Mouse (Mus musculus): ENCODE data around the gene Mtfr2. TPM values are rescaled to one million over a fixed set of nuclear protein-coding genes. Genes with fewer than 3 reads are reported as not detected.

The Mtfr2 gene
- total and polyA plus RNA-seq, 2 experiments from 2014 or later = 0.23 to 0.27 TPM

GRCm38 (mm10) chr10:20312736-20313301, 34.8 kb upstream of the Mtfr2 start:
- Histone ChIP-seq H3K9me3 (ENCODE audit: low read length) (no peaks in the 10 kb centered on the region), H3K27me3 (ENCODE audit: insufficient read depth, low read length) (no peaks in the 10 kb centered on the region), H3K9ac (replicated peaks; ENCODE audit: low read length, poor library complexity, severe bottlenecking) (peak overlapping the region; percentile 98), H3K4me2 (ENCODE audit: low read depth, low read length, poor library complexity, severe bottlenecking) (peak overlapping the region; percentile 75), H3K27ac (ENCODE audit: low read depth, low read length) (peak overlapping the region; percentile 100), H3K4me1 (ENCODE audit: insufficient read depth, low read length) (no peaks in the 10 kb centered on the region), H3K4me3 (ENCODE audit: low read depth, low read length) (peak overlapping the region; percentile 78), H3K36me3 (ENCODE audit: insufficient read depth, low read length) (no peaks in the 10 kb centered on the region)
- ATAC-seq (ENCODE audit: low FRiP score) (peak; percentile 83), DNase-seq (ENCODE audit: low spot score) (peak; percentile 92)
- TF ChIP-seq CTCF (IDR thresholded peaks at IDR 0.05) = no peak
- 1% methylated on average over 37 of the region's 54 CpGs for WGBS

GRCm38 (mm10) chr10:20313447-20313846, 34.1 kb upstream of the Mtfr2 start:
- H3K27ac ChIP-seq (ENCODE audit: low read depth, low read length) = no peak overlapping the region
- H3K9me3 ChIP-seq (ENCODE audit: low read length) = no peaks in the 10 kb centered on the region
- no peak for TF ChIP-seq CTCF (IDR thresholded peaks at IDR 0.05)
- no peak overlapping the region for H3K9ac ChIP-seq (replicated peaks; ENCODE audit: low read length, poor library complexity, severe bottlenecking)
- peak overlapping the region; percentile 75 for H3K4me2 ChIP-seq (ENCODE audit: low read depth, low read length, poor library complexity, severe bottlenecking)
- ATAC-seq (ENCODE audit: low FRiP score) (no peak), DNase-seq (ENCODE audit: low spot score) (no peak)
- H3K4me3 ChIP-seq (ENCODE audit: low read depth, low read length) = peak overlapping the region; percentile 78
- H3K27me3 ChIP-seq (ENCODE audit: insufficient read depth, low read length) = no peaks in the 10 kb centered on the region
- 49% methylated on average over 13 of the region's 13 CpGs for WGBS
- H3K36me3 ChIP-seq (ENCODE audit: insufficient read depth, low read length) = no peaks in the 10 kb centered on the region
- H3K4me1 ChIP-seq (ENCODE audit: insufficient read depth, low read length) = no peaks in the 10 kb centered on the region

- Histone ChIP-seq H3K4me1 (ENCODE audit: insufficient read depth, low read length) (no peaks in the 10 kb centered on the region), H3K27ac (ENCODE audit: low read depth, low read length) (no peak overlapping the region), H3K9ac (replicated peaks; ENCODE audit: low read length, poor library complexity, severe bottlenecking) (no peak overlapping the region), H3K4me3 (ENCODE audit: low read depth, low read length) (peak overlapping the region; percentile 78; the same call in 1 of the 2 replicates), H3K27me3 (ENCODE audit: insufficient read depth, low read length) (no peaks in the 10 kb centered on the region), H3K9me3 (ENCODE audit: low read length) (no peaks in the 10 kb centered on the region), H3K36me3 (ENCODE audit: insufficient read depth, low read length) (no peaks in the 10 kb centered on the region), H3K4me2 (ENCODE audit: low read depth, low read length, poor library complexity, severe bottlenecking) (peak overlapping the region; percentile 75; the same call in 1 of the 2 replicates)
- DNase-seq (ENCODE audit: low spot score) (no peak), ATAC-seq (ENCODE audit: low FRiP score) (no peak)
- no peak for TF ChIP-seq CTCF (IDR thresholded peaks at IDR 0.05)
- 84% methylated on average over 4 of the region's 4 CpGs for WGBS
Observed at GRCm38 (mm10) chr10:20313941-20314340, 33.6 kb upstream of the Mtfr2 start.

- no peaks in the 10 kb centered on the region for H3K9me3 ChIP-seq (ENCODE audit: low read length)
- DNase-seq (ENCODE audit: low spot score) = peak; percentile 22
- no peak overlapping the region for H3K4me2 ChIP-seq (ENCODE audit: low read depth, low read length, poor library complexity, severe bottlenecking)
- H3K27ac ChIP-seq (ENCODE audit: low read depth, low read length) = no peak overlapping the region
- 67% methylated on average over 2 of the region's 2 CpGs for WGBS
- no peak overlapping the region for H3K4me3 ChIP-seq (ENCODE audit: low read depth, low read length)
- H3K9ac ChIP-seq (replicated peaks; ENCODE audit: low read length, poor library complexity, severe bottlenecking) = no peak overlapping the region
- no peaks in the 10 kb centered on the region for H3K36me3 ChIP-seq (ENCODE audit: insufficient read depth, low read length)
- H3K27me3 ChIP-seq (ENCODE audit: insufficient read depth, low read length) = no peaks in the 10 kb centered on the region
- ATAC-seq (ENCODE audit: low FRiP score) = no peak
- peak; percentile 54 for TF ChIP-seq CTCF (IDR thresholded peaks at IDR 0.05)
- no peaks in the 10 kb centered on the region for H3K4me1 ChIP-seq (ENCODE audit: insufficient read depth, low read length)
Observed at GRCm38 (mm10) chr10:20314797-20315196, 32.8 kb upstream of the Mtfr2 start.

GRCm38 (mm10) chr10:20317466-20317865, 30.1 kb upstream of the Mtfr2 start:
- H3K4me1 ChIP-seq (ENCODE audit: insufficient read depth, low read length) = no peaks in the 10 kb centered on the region
- no peaks in the 10 kb centered on the region for H3K27me3 ChIP-seq (ENCODE audit: insufficient read depth, low read length)
- no peak for TF ChIP-seq CTCF (IDR thresholded peaks at IDR 0.05)
- H3K36me3 ChIP-seq (ENCODE audit: insufficient read depth, low read length) = no peaks in the 10 kb centered on the region
- no peak overlapping the region for H3K27ac ChIP-seq (ENCODE audit: low read depth, low read length)
- H3K4me3 ChIP-seq (ENCODE audit: low read depth, low read length) = no peak overlapping the region
- no peaks in the 10 kb centered on the region for H3K9me3 ChIP-seq (ENCODE audit: low read length)
- DNase-seq (ENCODE audit: low spot score) (no peak), ATAC-seq (ENCODE audit: low FRiP score) (no peak)
- no peak overlapping the region for H3K9ac ChIP-seq (replicated peaks; ENCODE audit: low read length, poor library complexity, severe bottlenecking)
- no peak overlapping the region for H3K4me2 ChIP-seq (ENCODE audit: low read depth, low read length, poor library complexity, severe bottlenecking)
- WGBS = 86% methylated on average over 5 of the region's 5 CpGs

GRCm38 (mm10) chr10:20326226-20326625, 21.3 kb upstream of the Mtfr2 start:
- H3K4me2 ChIP-seq (ENCODE audit: low read depth, low read length, poor library complexity, severe bottlenecking) = no peak overlapping the region
- TF ChIP-seq CTCF (IDR thresholded peaks at IDR 0.05) = no peak
- no peaks in the 10 kb centered on the region for H3K9me3 ChIP-seq (ENCODE audit: low read length)
- ATAC-seq (ENCODE audit: low FRiP score) (no peak), DNase-seq (ENCODE audit: low spot score) (no peak)
- H3K9ac ChIP-seq (replicated peaks; ENCODE audit: low read length, poor library complexity, severe bottlenecking) = no peak overlapping the region
- no peak overlapping the region for H3K27ac ChIP-seq (ENCODE audit: low read depth, low read length)
- no peaks in the 10 kb centered on the region for H3K4me1 ChIP-seq (ENCODE audit: insufficient read depth, low read length)
- peaks cover 34% of the 10 kb centered on the region; the same call in 1 of the 2 replicates for H3K36me3 ChIP-seq (ENCODE audit: insufficient read depth, low read length)
- H3K4me3 ChIP-seq (ENCODE audit: low read depth, low read length) = no peak overlapping the region
- no peaks in the 10 kb centered on the region for H3K27me3 ChIP-seq (ENCODE audit: insufficient read depth, low read length)

All from midbrain, postnatal 0 days (tissue).